Comparison of ENCODE assay signal across 14 mouse cellular contexts in genomic region chr5:36334227-36334626, GRCm38 (mm10).
A peak's percentile ranks its signal among the peaks of the same experiment; 100 is the strongest.
DNase-seq lines count a peak whose midpoint lies in the region; ATAC-seq and TF ChIP-seq lines count a peak whose summit lies in the region.
"Had no signal": no experiment of that assay in that cellular context is flagged by ENCODE, and none has a peak within 500 bp of the region (broad histone marks: within the 10 kb centered on the region; RNA-seq: fewer than 3 reads in every experiment).

No protein-coding gene starts in this region.

- DNase-seq in forebrain, embryonic 10.5 days (ENCODE audit: extremely low spot score, low spot score): peak; percentile 47
- DNase-seq in ES-E14 (ENCODE audit: low read depth, low spot score): no peak
- peak; percentile 53 for DNase-seq in embryonic facial prominence, embryonic 10.5 days (ENCODE audit: low spot score)
- peak; percentile 62 for DNase-seq in mesoderm, embryonic 11.5 days (ENCODE audit: low read depth, low spot score)
- no peak for DNase-seq in heart, adult 18-20 months
- DNase-seq in heart, postnatal 36 days: no peak
- no peak for DNase-seq in frontal cortex, postnatal 10 days (ENCODE audit: low spot score in 2 of 2)
- DNase-seq: lung, adult 18-20 months; spleen, adult 18-20 months; thymus, adult 18-20 months had no signal

- intact Hi-C loops in heart, postnatal 36 days (cut with DNase I): no loop called here

- 46% methylated on average over 7 of the region's 7 CpGs for WGBS in forebrain, embryonic 10.5 days
- 7% methylated on average over 7 of the region's 7 CpGs for WGBS in forebrain, embryonic 16.5 days
- 60% methylated on average over 7 of the region's 7 CpGs for WGBS in embryonic facial prominence, embryonic 10.5 days

- H3K4me1 ChIP-seq in forebrain, embryonic 10.5 days: peaks cover 50% of the 10 kb centered on the region
- H3K4me1 ChIP-seq in forebrain, embryonic 16.5 days (replicated peaks; ENCODE audit: control insufficient read depth, insufficient read depth, low read length): peaks cover 11% of the 10 kb centered on the region
- H3K4me1 ChIP-seq in ES-E14 (ENCODE audit: control insufficient read depth in 2 of 2, insufficient read depth in 2 of 2, low read length in 2 of 2, poor library complexity in 1 of 2): peaks cover 0 to 3% of the 10 kb centered on the region in 2 experiments; a peak in 2 of 4 replicates
- peaks cover 30% of the 10 kb centered on the region for H3K4me1 ChIP-seq in embryonic facial prominence, embryonic 10.5 days

- no peaks in the 10 kb centered on the region for H3K36me3 ChIP-seq in forebrain, embryonic 10.5 days (replicated peaks)
- no peaks in the 10 kb centered on the region for H3K36me3 ChIP-seq in forebrain, embryonic 16.5 days (ENCODE audit: control insufficient read depth, insufficient read depth)
- H3K36me3 ChIP-seq in ES-E14 (ENCODE audit: control insufficient read depth, insufficient read depth, low read length, poor library complexity, severe bottlenecking): no peaks in the 10 kb centered on the region
- no peaks in the 10 kb centered on the region for H3K36me3 ChIP-seq in embryonic facial prominence, embryonic 10.5 days (replicated peaks)
- H3K36me3 ChIP-seq: embryonic facial prominence, embryonic 12.5 days; heart, embryonic 12.5 days; limb, embryonic 12.5 days had no signal

- H3K27ac ChIP-seq in forebrain, embryonic 10.5 days: peak overlapping the region; percentile 60
- no peak overlapping the region for H3K27ac ChIP-seq in forebrain, embryonic 16.5 days (ENCODE audit: low read length)
- no peak overlapping the region for H3K27ac ChIP-seq in ES-E14 (ENCODE audit: insufficient read depth, low read depth, low read length, poor library complexity, severe bottlenecking)
- peak overlapping the region; percentile 41; the same call in 1 of the 2 replicates for H3K27ac ChIP-seq in embryonic facial prominence, embryonic 10.5 days (replicated peaks)
- H3K27ac ChIP-seq: embryonic facial prominence, embryonic 12.5 days; limb, embryonic 12.5 days had no signal

- no peak overlapping the region for H3K9ac ChIP-seq in forebrain, embryonic 16.5 days (replicated peaks; ENCODE audit: low read depth, low read length)
- no peak overlapping the region for H3K9ac ChIP-seq in ES-E14 (ENCODE audit: insufficient read depth, low read depth, low read length, poor library complexity, severe bottlenecking)
- H3K9ac ChIP-seq: embryonic facial prominence, embryonic 12.5 days; heart, embryonic 12.5 days; limb, embryonic 12.5 days had no signal

- no peaks in the 10 kb centered on the region for H3K9me3 ChIP-seq in forebrain, embryonic 10.5 days
- no peaks in the 10 kb centered on the region for H3K9me3 ChIP-seq in forebrain, embryonic 16.5 days (ENCODE audit: control insufficient read depth, low read length)
- H3K9me3 ChIP-seq in ES-E14 (ENCODE audit: control insufficient read depth, insufficient read depth, low read depth, low read length): no peaks in the 10 kb centered on the region
- no peaks in the 10 kb centered on the region for H3K9me3 ChIP-seq in embryonic facial prominence, embryonic 10.5 days
- H3K9me3 ChIP-seq: embryonic facial prominence, embryonic 12.5 days; heart, embryonic 12.5 days; limb, embryonic 12.5 days had no signal

- no peak; the same call in 1 of the 2 replicates for ATAC-seq in forebrain, embryonic 16.5 days

- no peak overlapping the region for H3K4me2 ChIP-seq in forebrain, embryonic 16.5 days (ENCODE audit: low read length)
- H3K4me2 ChIP-seq: embryonic facial prominence, embryonic 12.5 days; heart, embryonic 12.5 days; limb, embryonic 12.5 days had no signal

- in situ Hi-C loops in ES-E14 (cut with MboI; ENCODE audit: low sequenced_read_pairs in 2 of 2, unreplicated experiment in 2 of 2): no loop called here

- H3K4me3 ChIP-seq in forebrain, embryonic 10.5 days: no peak overlapping the region
- no peak overlapping the region for H3K4me3 ChIP-seq in forebrain, embryonic 16.5 days (replicated peaks; ENCODE audit: low read length)
- H3K4me3 ChIP-seq in ES-E14 (ENCODE audit: insufficient read depth in 1 of 2, low read depth in 1 of 2, low read length in 2 of 2, poor library complexity in 1 of 2, severe bottlenecking in 1 of 2): no peak overlapping the region
- H3K4me3 ChIP-seq in embryonic facial prominence, embryonic 10.5 days: no peak overlapping the region
- H3K4me3 ChIP-seq: embryonic facial prominence, embryonic 12.5 days; heart, embryonic 12.5 days; limb, embryonic 12.5 days had no signal

- H3K27me3 ChIP-seq in forebrain, embryonic 10.5 days (ENCODE audit: poor library complexity, severe bottlenecking): 0 out of 2 replicates have a peak, but pooled peaks cover 13% of the 10 kb centered on the region
- no peaks in the 10 kb centered on the region for H3K27me3 ChIP-seq in forebrain, embryonic 16.5 days (replicated peaks; ENCODE audit: control insufficient read depth, insufficient read depth, low read length)
- no peaks in the 10 kb centered on the region for H3K27me3 ChIP-seq in embryonic facial prominence, embryonic 10.5 days (replicated peaks; ENCODE audit: low read depth, poor library complexity, severe bottlenecking)
- H3K27me3 ChIP-seq: embryonic facial prominence, embryonic 12.5 days; heart, embryonic 12.5 days; limb, embryonic 12.5 days had no signal

TF ChIP-seq in ES-E14, 5 proteins besides CTCF, POLR2A, EP300 and RAD21:
- TF ChIP-seq ZC3H11A (IDR thresholded peaks at IDR 0.05; ENCODE audit: borderline replicate concordance, low read depth, low read length) (no peak), HCFC1 (IDR thresholded peaks at IDR 0.05; ENCODE audit: borderline replicate concordance, insufficient read depth, low read length) (no peak), CHD2 (IDR thresholded peaks at IDR 0.05; ENCODE audit: low read depth, low read length) (no peak), ZNF384 (IDR thresholded peaks at IDR 0.05; ENCODE audit: low read depth, low read length) (peak; percentile 89), MAFK (IDR thresholded peaks at IDR 0.05; ENCODE audit: insufficient read depth, low read depth, low read length) (no peak)

Comparison
In these comparisons a context has a peak if more than half of its experiments do, and no peak if none do; other contexts are left out.
1. H3K27ac ChIP-seq: peak in forebrain, embryonic 10.5 days (single experiment) and embryonic facial prominence, embryonic 10.5 days (single experiment); none in forebrain, embryonic 16.5 days (single experiment) and ES-E14 (single experiment).
2. DNase-seq: peak in forebrain, embryonic 10.5 days (single experiment), embryonic facial prominence, embryonic 10.5 days (single experiment) and mesoderm, embryonic 11.5 days (single experiment); none in ES-E14 (single experiment), heart, adult 18-20 months (0 of 2), heart, postnatal 36 days (0 of 2) and frontal cortex, postnatal 10 days (0 of 2).